Mouse (Mus musculus): Measurements from ENCODE around the gene Anp32e. TPM values are rescaled to one million over a fixed set of nuclear protein-coding genes. Genes with fewer than 3 reads are reported as not detected.
A peak's percentile ranks its signal among the peaks of the same experiment; 100 is the strongest.
"Not testable (repeated sequence)": the region's sequence is repeated elsewhere in the genome, so short reads cannot be mapped to it uniquely, and the experiment has no call there.

The Anp32e gene
- total RNA-seq, 2 experiments from 2014 or later: 101 TPM

GRCm38 (mm10) chr3:95903753-95904502 is 25.1 kb upstream of the Anp32e start:
- DNase-seq (ENCODE audit: low spot score in 2 of 2): no peak

- DNase-seq (ENCODE audit: low spot score in 2 of 2): no peak
Observed at GRCm38 (mm10) chr3:95904568-95904967, 24.5 kb upstream of the Anp32e start, which contains the start of gene Car14. Gene Car14, minus strand, starts transcription at chr3:95904691.

- no peak for DNase-seq (ENCODE audit: low spot score in 2 of 2)
Observed at GRCm38 (mm10) chr3:95905146-95905939, 23.7 kb upstream of the Anp32e start.

GRCm38 (mm10) chr3:95905940-95906492 is 23.0 kb upstream of the Anp32e start:
- no peak for DNase-seq (ENCODE audit: low spot score in 2 of 2)

- DNase-seq (ENCODE audit: low spot score in 2 of 2): no peak
Observed at GRCm38 (mm10) chr3:95906860-95907259, 22.2 kb upstream of the Anp32e start.

- DNase-seq (ENCODE audit: low spot score in 2 of 2): no peak
Observed at GRCm38 (mm10) chr3:95907613-95908012, 21.4 kb upstream of the Anp32e start.

- DNase-seq (ENCODE audit: low spot score in 2 of 2): no peak
Observed at GRCm38 (mm10) chr3:95914706-95915105, 14.3 kb upstream of the Anp32e start.

- DNase-seq (ENCODE audit: low spot score in 2 of 2): no peak
Observed at GRCm38 (mm10) chr3:95916760-95917159, 12.3 kb upstream of the Anp32e start.

- DNase-seq (ENCODE audit: low spot score in 2 of 2): not testable (repeated sequence)
Observed at GRCm38 (mm10) chr3:95920532-95920931, 8.5 kb upstream of the Anp32e start.

- not testable (repeated sequence) for DNase-seq (ENCODE audit: low spot score in 2 of 2)
Observed at GRCm38 (mm10) chr3:95923429-95923828, 5.6 kb upstream of the Anp32e start.

- DNase-seq (ENCODE audit: low spot score in 2 of 2): no peak
Observed at GRCm38 (mm10) chr3:95924185-95924584, 4.9 kb upstream of the Anp32e start.

GRCm38 (mm10) chr3:95925087-95925486 is 4.0 kb upstream of the Anp32e start:
- no peak for DNase-seq (ENCODE audit: low spot score in 2 of 2)

GRCm38 (mm10) chr3:95928261-95928657 is 787 bp upstream of the Anp32e start:
- no peak for DNase-seq (ENCODE audit: low spot score in 2 of 2)

GRCm38 (mm10) chr3:95929581-95930470 is 780 bp downstream of the Anp32e start:
- DNase-seq (ENCODE audit: low spot score in 2 of 2): peak in 1 of 2 experiments; percentile 17

- no peak for DNase-seq (ENCODE audit: low spot score in 2 of 2)
Observed at GRCm38 (mm10) chr3:95930471-95930789, 1.4 kb downstream of the Anp32e start.

- DNase-seq (ENCODE audit: low spot score in 2 of 2): no peak
Observed at GRCm38 (mm10) chr3:95931471-95931870, 2.4 kb downstream of the Anp32e start.

- no peak for DNase-seq (ENCODE audit: low spot score in 2 of 2)
Observed at GRCm38 (mm10) chr3:95932157-95932556, 3.1 kb downstream of the Anp32e start.

- DNase-seq (ENCODE audit: low spot score in 2 of 2): no peak
Observed at GRCm38 (mm10) chr3:95932566-95932965, 3.5 kb downstream of the Anp32e start.

GRCm38 (mm10) chr3:95933111-95933750 is 4.2 kb downstream of the Anp32e start:
- DNase-seq (ENCODE audit: low spot score in 2 of 2): no peak

GRCm38 (mm10) chr3:95934448-95934847 is 5.4 kb downstream of the Anp32e start:
- DNase-seq (ENCODE audit: low spot score in 2 of 2): no peak

GRCm38 (mm10) chr3:95938217-95938616 is 9.2 kb downstream of the Anp32e start:
- DNase-seq (ENCODE audit: low spot score in 2 of 2): no peak

All from layer of hippocampus, postnatal 14 days (tissue).